Mouse (Mus musculus) testis, adult 2 months (tissue): ENCODE results near the gene Nat14. TPM values are rescaled to one million over a fixed set of nuclear protein-coding genes. Genes with fewer than 3 reads are reported as not detected.
"Not testable (repeated sequence)": the region's sequence is repeated elsewhere in the genome, so short reads cannot be mapped to it uniquely, and the experiment has no call there.

ENCODE experiments used
- H3K27ac ChIP-seq: fragments of 200-500 bp; 2 replicates; pipeline ENCODE4 v1.5.1; 2012; ENCODE audit warnings: low read depth, low read length; ENCODE audit not compliant: control insufficient read depth, insufficient read depth
- H3K27me3 ChIP-seq: fragments of 200-500 bp; 2 replicates; pipeline ENCODE4 v1.6.1; 2012; ENCODE audit warnings: mild to moderate bottlenecking, low read length, moderate library complexity; ENCODE audit not compliant: control insufficient read depth, insufficient read depth
- H3K36me3 ChIP-seq: fragments of 200-500 bp; 2 replicates; pipeline ENCODE4 v1.6.1; 2012; ENCODE audit warnings: mild to moderate bottlenecking, low read length; ENCODE audit not compliant: control insufficient read depth, insufficient read depth
- H3K4me1 ChIP-seq: fragments of 200-500 bp; 2 replicates; pipeline ENCODE4 v1.6.1; 2012; ENCODE audit warnings: low read length; ENCODE audit not compliant: control insufficient read depth, insufficient read depth
- H3K4me3 ChIP-seq: fragments of 200-500 bp; 2 replicates; pipeline ENCODE4 v1.5.1; 2012; ENCODE audit warnings: low read depth, mild to moderate bottlenecking, low read length, moderate library complexity, mixed read lengths; ENCODE audit not compliant: control insufficient read depth
- CTCF ChIP-seq: fragments of 200-500 bp; IDR thresholded peaks from 2 replicates; pipeline ENCODE4 v1.5.1; 2012; ENCODE audit warnings: low read depth, mild to moderate bottlenecking, inconsistent platforms, low read length, moderate library complexity; ENCODE audit not compliant: control insufficient read depth, insufficient read depth, insufficient replicate concordance
- POLR2A ChIP-seq: fragments of 200-500 bp; IDR thresholded peaks from 2 replicates; pipeline ENCODE4 v1.6.1; 2012; ENCODE audit warnings: low read depth, mild to moderate bottlenecking, inconsistent platforms, low read length, moderate library complexity; ENCODE audit not compliant: control insufficient read depth
- polyA plus RNA-seq: library from polyadenylated mRNA; depleted of rRNA; stranded (reverse); fragments of >200 nt; gene quantifications from 2 replicates; pipeline ENCODE4 v1.2.3, GENCODE M21; 2012; rRNA removed

Nat14 gene
- polyA plus RNA-seq: 3.7 and 4.8 TPM in 2 replicates

- no peaks in the 10 kb centered on the region for H3K27me3 ChIP-seq
- H3K4me3 ChIP-seq: peak within 1 kb of the TSS; percentile 94
- TF ChIP-seq POLR2A: no peak
- no peak for TF ChIP-seq CTCF
- H3K4me1 ChIP-seq: peaks cover 46% of the 10 kb centered on the region
- H3K27ac ChIP-seq: peak within 1 kb of the TSS; percentile 94
- H3K36me3 ChIP-seq: no peaks in the 10 kb centered on the region
These were observed at the start of gene Nat14 for GRCm38 (mm10) chr7:4921824-4922482. TSS of gene Nat14 (plus strand) at chr7:4922028.

GRCm38 (mm10) chr7:4876753-4877221, 45.0 kb upstream of the Nat14 start, which contains the start of gene Isoc2a:
TSS of gene Isoc2a (plus strand) at chr7:4877153.
- TF ChIP-seq CTCF: no peak
- peak; percentile 97 for TF ChIP-seq POLR2A
- Histone ChIP-seq H3K4me3 (peak within 1 kb of the TSS; percentile 83), H3K27ac (peak within 1 kb of the TSS; percentile 75), H3K4me1 (peaks cover 23% of the 10 kb centered on the region), H3K27me3 (no peaks in the 10 kb centered on the region), H3K36me3 (no peaks in the 10 kb centered on the region)

DNA sequence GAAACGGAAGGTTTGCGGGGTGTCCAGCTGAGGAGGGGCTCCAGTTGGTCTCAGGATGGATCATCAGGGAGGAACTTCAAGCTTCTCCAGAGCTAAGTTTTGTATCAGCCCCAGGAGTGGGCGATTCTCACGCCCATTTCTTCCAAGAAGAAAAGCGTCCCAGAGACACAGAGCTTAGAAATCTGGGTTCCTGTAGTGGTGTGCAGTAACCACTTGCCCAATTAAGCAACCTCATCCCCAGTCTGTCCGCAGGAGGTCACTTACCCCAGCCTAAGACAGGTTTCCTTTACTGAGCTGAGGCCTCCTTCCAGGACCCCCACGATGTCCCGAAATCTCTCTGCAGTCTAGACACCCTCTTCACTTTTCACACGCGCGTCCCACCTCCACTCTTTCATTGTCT, 44.6 kb upstream of the Nat14 start:
- Histone ChIP-seq H3K27ac (peak overlapping the region; percentile 75), H3K27me3 (no peaks in the 10 kb centered on the region), H3K36me3 (no peaks in the 10 kb centered on the region), H3K4me3 (peak overlapping the region; percentile 83), H3K4me1 (peaks cover 23% of the 10 kb centered on the region)
- no peak for TF ChIP-seq CTCF
- no peak for TF ChIP-seq POLR2A

GRCm38 (mm10) chr7:4878186-4878585, 43.6 kb upstream of the Nat14 start:
- no peaks in the 10 kb centered on the region for H3K36me3 ChIP-seq
- H3K27me3 ChIP-seq: no peaks in the 10 kb centered on the region
- TF ChIP-seq CTCF (no peak), POLR2A (no peak)
- H3K4me3 ChIP-seq: no peak overlapping the region
- no peak overlapping the region for H3K27ac ChIP-seq
- peaks cover 23% of the 10 kb centered on the region for H3K4me1 ChIP-seq

GRCm38 (mm10) chr7:4879036-4879435, 42.8 kb upstream of the Nat14 start:
- H3K27ac ChIP-seq, H3K36me3 ChIP-seq, H3K4me3 ChIP-seq, H3K27me3 ChIP-seq: not testable (repeated sequence)
- H3K4me1 ChIP-seq: peaks cover 23% of the 10 kb centered on the region

DNA sequence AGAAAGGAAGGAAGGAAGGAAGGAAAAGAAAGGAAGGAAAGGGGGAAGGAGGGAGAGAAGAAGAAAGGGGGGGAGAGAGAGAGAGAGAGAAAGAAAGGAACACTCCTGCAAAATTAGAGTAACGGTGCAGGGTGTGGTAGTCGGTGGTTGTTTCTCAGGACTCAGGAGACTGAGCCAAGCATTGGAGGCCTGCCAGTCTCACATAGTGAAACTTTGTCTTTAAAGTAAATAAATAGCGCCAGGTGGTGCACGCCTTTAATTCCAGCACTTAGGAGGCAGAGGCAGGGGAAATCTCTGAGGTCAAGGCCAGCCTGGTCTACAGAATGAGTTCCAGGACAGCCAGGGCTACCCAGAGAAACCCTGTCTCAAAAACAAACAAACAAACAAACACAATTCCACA, 35.1 kb upstream of the Nat14 start:
- H3K36me3 ChIP-seq: no peaks in the 10 kb centered on the region
- TF ChIP-seq CTCF (no peak), POLR2A (no peak)
- H3K27me3 ChIP-seq: no peaks in the 10 kb centered on the region
- no peaks in the 10 kb centered on the region for H3K4me1 ChIP-seq
- H3K27ac ChIP-seq: no peak overlapping the region
- H3K4me3 ChIP-seq: no peak overlapping the region

DNA sequence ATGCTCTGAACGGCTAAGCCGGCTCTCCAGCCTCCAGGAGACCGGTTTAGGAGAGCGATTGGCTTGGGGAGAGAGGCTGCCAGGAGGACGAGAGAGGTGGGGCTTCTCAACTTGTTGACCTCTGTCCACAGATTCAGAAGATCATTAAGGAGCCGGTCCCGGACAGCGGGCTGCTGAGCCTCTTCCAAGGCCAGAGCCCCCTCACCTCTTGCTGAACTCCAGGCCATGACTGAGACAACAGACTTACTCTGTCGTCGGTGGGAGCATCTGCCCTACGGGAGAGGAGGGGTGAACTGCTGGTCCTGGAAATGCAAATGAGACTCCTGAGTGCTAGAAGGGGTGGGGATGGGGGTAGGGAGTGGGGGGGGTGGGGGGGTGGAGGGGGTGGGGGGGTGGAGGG, 26.6 kb upstream of the Nat14 start:
- TF ChIP-seq POLR2A: no peak
- no peak for TF ChIP-seq CTCF

More for the DNA sequence above, 26.6 kb upstream of the Nat14 start:
- peaks cover 11% of the 10 kb centered on the region for H3K4me1 ChIP-seq
- H3K4me3 ChIP-seq: no peak overlapping the region
- H3K27me3 ChIP-seq: no peaks in the 10 kb centered on the region
- H3K27ac ChIP-seq: no peak overlapping the region
- H3K36me3 ChIP-seq: no peaks in the 10 kb centered on the region
